Mouse (Mus musculus) left cerebral cortex, postnatal 4 days (tissue): ENCODE measurements at regions not wholly inside any gene's neighbourhood (a gene's known extent, or its start where the extent isn't known, plus 50 kb on each side); places are given as distances from the start of the nearest gene placed in this dataset.
A peak's percentile ranks its signal among the peaks of the same experiment; 100 is the strongest.

Experiments used
- DNase-seq: peaks from one replicate; pipeline ENCODE4 v3.0.0-alpha.2; 2022
- intact Hi-C: fragments of 180-260 bp; cut with DNase I; formaldehyde crosslinking; loops from one replicate; pipeline ENCODE4 v1.15.1; 2025

DNA sequence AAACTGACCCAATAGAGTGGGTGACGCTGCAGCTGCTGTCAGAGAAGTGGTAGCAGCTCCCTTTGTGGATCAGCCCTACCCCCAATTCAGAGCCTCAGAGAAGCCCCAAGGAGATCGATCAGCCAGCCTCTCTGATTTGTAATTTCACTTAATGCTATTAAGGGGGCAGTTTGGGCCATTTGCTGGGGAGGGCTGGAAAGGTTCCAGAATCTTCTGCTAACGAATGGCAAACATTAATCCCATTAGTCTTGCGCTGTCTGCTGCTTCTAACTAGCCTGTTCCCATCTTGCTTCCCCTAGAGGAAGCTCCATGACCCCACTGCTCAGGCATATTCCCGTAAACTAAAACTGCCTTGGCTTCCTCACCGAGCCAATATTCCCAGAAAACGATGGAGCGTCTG, 59.9 kb upstream of the Lrrn2 start:
- intact Hi-C loops: no loop called here
- no peak for DNase-seq

DNA sequence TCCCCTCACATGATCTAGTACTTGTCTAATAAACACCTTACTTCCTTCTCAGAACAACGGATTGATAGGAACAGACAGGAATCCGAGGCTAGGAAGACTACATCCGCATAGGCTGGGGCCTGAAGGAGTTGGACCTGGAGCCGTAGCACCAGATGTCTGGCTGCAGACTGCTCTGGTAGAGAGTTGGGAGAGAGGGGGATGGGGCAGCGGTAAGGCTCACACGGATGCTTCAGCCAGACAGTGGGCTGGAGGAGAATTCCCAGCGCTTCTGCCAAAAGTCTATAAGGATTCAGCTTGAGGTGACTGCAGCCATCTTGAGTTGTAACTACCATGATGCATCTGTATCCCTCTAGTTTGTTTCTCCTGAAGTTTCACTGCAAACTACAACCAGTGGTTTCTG, 61.8 kb upstream of the Lrrn2 start:
- intact Hi-C loops: no loop called here
- peak; percentile 50 for DNase-seq

DNA sequence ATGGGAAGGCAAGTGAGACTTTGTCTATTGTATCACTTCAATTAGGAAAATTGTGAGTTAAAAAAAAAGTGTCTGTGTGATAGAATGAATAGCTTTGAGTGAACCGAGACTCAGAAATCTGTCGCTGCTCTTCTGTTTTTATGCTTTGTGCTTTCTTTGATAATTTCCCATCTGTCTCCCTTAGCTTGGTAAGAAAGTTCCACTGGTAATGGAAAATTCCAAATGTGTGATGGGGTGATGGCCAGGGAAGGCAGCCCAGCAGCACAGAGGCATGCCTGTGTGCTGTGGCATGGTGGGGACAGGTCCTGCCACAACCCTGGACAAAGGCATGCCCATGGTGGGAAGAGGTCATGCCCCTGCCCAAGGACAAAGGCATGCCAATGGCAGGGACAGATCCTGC, 62.7 kb upstream of the Lrrn2 start:
- no peak for DNase-seq
- intact Hi-C loops: no loop called here

- peak; percentile 25 for DNase-seq
- intact Hi-C loops: no loop called here
Observed at GRCm38 (mm10) chr1:132805543-132805942, 63.9 kb upstream of the Nfasc start.

DNA sequence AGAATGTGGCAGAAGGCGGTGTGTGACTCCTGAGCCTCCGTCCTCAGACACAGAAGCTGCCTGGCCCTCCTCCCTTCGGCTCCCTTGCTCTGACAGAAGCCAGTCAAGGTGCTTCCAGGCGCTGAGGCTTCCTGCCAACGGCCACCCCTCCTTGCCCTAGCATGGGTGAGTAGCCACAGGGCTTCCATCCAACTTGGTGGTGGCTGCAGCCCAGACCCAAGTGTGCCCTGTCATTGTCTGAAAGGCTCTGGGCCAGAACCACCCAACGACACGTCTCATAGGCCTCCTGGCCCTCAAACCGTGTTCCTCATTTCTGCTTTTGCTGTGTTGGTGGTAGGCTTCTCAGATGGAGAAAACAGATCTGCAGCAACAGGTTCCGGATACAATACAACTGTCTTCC, 62.2 kb upstream of the Nfasc start:
- intact Hi-C loops: no loop called here
- peak; percentile 75 for DNase-seq

- intact Hi-C loops: no loop called here
- DNase-seq: peak; percentile 51
Observed at GRCm38 (mm10) chr1:132802380-132802779, 60.8 kb upstream of the Nfasc start.

GRCm38 (mm10) chr1:132800285-132800684, 58.7 kb upstream of the Nfasc start:
- no peak for DNase-seq
- intact Hi-C loops: no loop called here

- intact Hi-C loops: no loop called here
- DNase-seq: no peak
Observed at GRCm38 (mm10) chr1:132799258-132799657, 57.7 kb upstream of the Nfasc start.

GRCm38 (mm10) chr1:132794462-132794861, 52.9 kb upstream of the Nfasc start:
- DNase-seq: no peak

More at GRCm38 (mm10) chr1:132794462-132794861, 52.9 kb upstream of the Nfasc start:
- intact Hi-C loops: no loop called here
